Mouse (Mus musculus) E14TG2a.4 (cell line): ENCODE measurements around the gene Nrxn1.

Experiments used
- CTCF ChIP-seq: conservative IDR thresholded peaks from 2 replicates; pipeline ENCODE4 v1.5.1; 2014; ENCODE audit warnings: low read length
- NANOG ChIP-seq: IDR thresholded peaks from 2 replicates; pipeline ENCODE4 v1.6.1; 2014; ENCODE audit warnings: borderline replicate concordance, low read length, mixed read lengths

DNA sequence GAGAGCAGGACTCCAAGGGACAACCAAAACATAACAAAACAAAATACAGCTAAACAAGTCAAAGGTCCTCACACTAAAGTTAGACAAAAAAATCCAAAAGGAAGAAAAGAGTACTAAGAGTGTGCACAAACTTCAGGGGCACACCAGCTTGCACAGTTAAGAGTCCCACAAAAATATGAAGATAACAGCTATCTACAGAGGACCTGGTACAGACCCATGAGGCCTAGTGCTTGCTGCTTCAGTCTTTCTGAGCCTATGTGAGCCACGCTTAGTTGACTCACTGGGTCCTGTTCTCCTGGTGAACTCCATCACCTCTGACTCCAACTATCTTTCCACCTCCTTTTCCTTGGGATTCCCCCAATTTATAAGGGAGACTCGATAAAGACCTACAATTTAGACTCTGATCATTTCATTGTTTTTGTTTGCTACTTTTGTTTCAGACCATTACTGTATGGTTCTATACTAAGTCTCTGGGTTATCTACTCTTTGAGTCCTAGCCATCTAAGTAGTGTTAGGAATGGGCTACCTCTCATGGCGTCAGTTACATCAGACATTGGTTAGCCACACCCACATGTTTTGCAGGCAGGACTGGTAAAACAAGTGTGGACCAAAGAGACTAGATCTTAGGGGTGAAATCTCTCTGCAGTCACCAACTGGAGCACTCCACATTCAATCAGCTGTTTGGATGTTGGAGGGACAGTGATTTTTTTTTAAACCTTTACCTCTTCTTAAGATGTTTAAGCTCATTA is 20.2 kb upstream of the Nrxn1 start:
- TF ChIP-seq CTCF, result no peak
- no peak for TF ChIP-seq NANOG
